In genomic region chr16:46822753-46823152, GRCm38 (mm10) we compare ENCODE assay signal across 20 mouse cellular contexts.
"Had no signal": no experiment of that assay in that cellular context is flagged by ENCODE, and none has a peak within 500 bp of the region (broad histone marks: within the 10 kb centered on the region; RNA-seq: fewer than 3 reads in every experiment).

No protein-coding gene starts in this region.

- H3K36me3 ChIP-seq: liver, embryonic 13.5 days; liver, embryonic 15.5 days; lung, embryonic 15.5 days; neural tube, embryonic 13.5 days; neural tube, embryonic 15.5 days; stomach, embryonic 15.5 days had no signal

- H3K27me3 ChIP-seq: liver, embryonic 13.5 days; liver, embryonic 15.5 days; lung, embryonic 15.5 days; megakaryocyte, embryonic 14.5 days; neural tube, embryonic 13.5 days; neural tube, embryonic 15.5 days; stomach, embryonic 15.5 days had no signal

- H3K4me3 ChIP-seq: liver, embryonic 13.5 days; liver, embryonic 15.5 days; lung, embryonic 15.5 days; megakaryocyte, embryonic 14.5 days; myocyte; neural tube, embryonic 13.5 days; neural tube, embryonic 15.5 days; stomach, embryonic 15.5 days had no signal

- H3K9me3 ChIP-seq: liver, embryonic 13.5 days; liver, embryonic 15.5 days; lung, embryonic 15.5 days; neural tube, embryonic 13.5 days; neural tube, embryonic 15.5 days; stomach, embryonic 15.5 days had no signal

- DNase-seq: liver, embryonic 13.5 days; liver, postnatal 0 days; lung, adult 2 months; lung, postnatal 14 days; lung, postnatal 36 days; right cerebral cortex, postnatal 14 days; thymus, adult 2 months; thymus, postnatal 25 days; thymus, postnatal 4 days had no signal

- H3K4me2 ChIP-seq: liver, embryonic 11.5 days; liver, embryonic 13.5 days; liver, embryonic 15.5 days; lung, embryonic 15.5 days; neural tube, embryonic 13.5 days; neural tube, embryonic 15.5 days; stomach, embryonic 15.5 days had no signal

- ATAC-seq: liver, postnatal 0 days; lung, postnatal 0 days had no signal

- H3K27ac ChIP-seq: liver, embryonic 13.5 days; liver, embryonic 15.5 days; lung, embryonic 15.5 days; macrophage; neural tube, embryonic 13.5 days; neural tube, embryonic 15.5 days; stomach, embryonic 15.5 days; stomach, postnatal 0 days had no signal

- H3K4me1 ChIP-seq: liver, embryonic 13.5 days; liver, embryonic 15.5 days; lung, embryonic 15.5 days; megakaryocyte, embryonic 14.5 days; neural tube, embryonic 13.5 days; neural tube, embryonic 15.5 days; stomach, embryonic 15.5 days had no signal

- H3K9ac ChIP-seq: liver, embryonic 13.5 days; liver, embryonic 15.5 days; liver, postnatal 0 days; lung, embryonic 15.5 days; neural tube, embryonic 13.5 days; neural tube, embryonic 15.5 days; stomach, embryonic 15.5 days had no signal
